Mouse (Mus musculus) hindbrain, embryonic 11.5 days (tissue): ENCODE data around the gene Pitpnm3. TPM values are rescaled to one million over a fixed set of nuclear protein-coding genes. Genes with fewer than 3 reads are reported as not detected.
A peak's percentile ranks its signal among the peaks of the same experiment; 100 is the strongest.

Experiments
- ATAC-seq: fragments of 200-750 bp; cut with Nextera tagmentation; 2 replicates; pipeline ENCODE4 v1.8.0; 2017; ENCODE audit warnings: mild to moderate bottlenecking, moderate TSS enrichment, moderate library complexity; ENCODE audit not compliant: low FRiP score
- DNase-seq: peaks from one replicate; pipeline ENCODE4 v3.0.0-alpha.2; 2015; ENCODE audit warnings: low spot score
- H3K27ac ChIP-seq: fragments of 300-500 bp; sonication (generic); 2 replicates; pipeline ENCODE4 v1.5.1; 2014; ENCODE audit warnings: mild to moderate bottlenecking, low read depth, low read length
- H3K27me3 ChIP-seq: fragments of 300-500 bp; sonication (generic); 2 replicates; pipeline ENCODE4 v1.6.1; 2014; ENCODE audit warnings: mild to moderate bottlenecking, low read length, moderate library complexity, mixed read lengths; ENCODE audit not compliant: control insufficient read depth, insufficient read depth
- H3K36me3 ChIP-seq: fragments of 300-500 bp; sonication (generic); 2 replicates; pipeline ENCODE4 v1.6.1; 2014; ENCODE audit warnings: mild to moderate bottlenecking, low read length, moderate library complexity, mixed read lengths; ENCODE audit not compliant: control insufficient read depth, insufficient read depth
- H3K4me1 ChIP-seq: fragments of 300-500 bp; sonication (generic); replicated peaks from 2 replicates; pipeline ENCODE4 v1.6.1; 2014; ENCODE audit warnings: low read length, mixed read lengths; ENCODE audit not compliant: control insufficient read depth, insufficient read depth
- H3K4me2 ChIP-seq: fragments of 300-500 bp; sonication (generic); replicated peaks from 2 replicates; pipeline ENCODE4 v1.6.1; 2014; ENCODE audit warnings: mild to moderate bottlenecking, low read depth, low read length
- H3K4me3 ChIP-seq: fragments of 300-500 bp; sonication (generic); 2 replicates; pipeline ENCODE4 v1.5.1; 2014; ENCODE audit warnings: low read depth, low read length
- H3K9ac ChIP-seq: fragments of 300-500 bp; sonication (generic); 2 replicates; pipeline ENCODE4 v1.6.1; 2014; ENCODE audit warnings: low read depth, low read length
- H3K9me3 ChIP-seq: fragments of 300-500 bp; sonication (generic); 2 replicates; pipeline ENCODE4 v1.6.1; 2016; ENCODE audit warnings: low read length; ENCODE audit not compliant: control insufficient read depth
- WGBS: fragments of 180-500 bp; shearing (Covaris S2); extraction: QIAGEN DNeasy Blood & Tissue Kit; methylation state at CpG from one replicate; pipeline ENCODE4 v1.1.7; 2014; 5-methylcytosine and 5-hydroxymethylcytosine counted together
- polyA plus RNA-seq: library from polyadenylated mRNA; unstranded; fragments of >200 nt; fragmentation: Nextera tagmentation; extraction: Ambion mirVana; gene quantifications from 2 replicates; pipeline ENCODE4 v1.2.1, GENCODE M21; 2014

Pitpnm3 gene
- polyA plus RNA-seq, 1 experiment from 2014 or later: 0.48 TPM

DNA sequence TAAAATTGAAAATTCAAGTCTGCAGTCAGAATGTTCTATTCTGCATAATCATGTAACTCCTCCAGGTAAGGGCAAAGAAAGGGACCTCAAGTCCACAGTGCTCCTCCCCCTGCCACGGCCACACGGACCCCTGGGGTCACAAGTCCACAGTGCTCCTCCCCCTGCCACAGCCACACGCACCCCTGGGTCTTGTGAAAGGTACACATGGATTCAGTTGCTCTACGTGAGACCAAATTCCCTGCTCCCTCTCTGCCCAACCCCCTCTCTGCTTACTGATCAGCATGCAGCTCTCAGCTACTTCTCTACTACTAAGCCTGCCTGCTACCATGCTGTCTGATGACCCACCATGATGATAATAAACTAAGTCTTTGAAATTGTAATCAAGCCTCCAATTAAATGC is 34.3 kb upstream of the Pitpnm3 start:
- Histone ChIP-seq H3K4me3 (no peak overlapping the region), H3K27me3 (no peaks in the 10 kb centered on the region), H3K4me2 (no peak overlapping the region), H3K9ac (no peak overlapping the region), H3K36me3 (peaks cover 2% of the 10 kb centered on the region; the same call in 1 of the 2 replicates), H3K9me3 (no peaks in the 10 kb centered on the region), H3K4me1 (no peaks in the 10 kb centered on the region), H3K27ac (no peak overlapping the region)
- WGBS: 92% methylated on average over 4 of the region's 4 CpGs
- ATAC-seq: no peak
- DNase-seq: no peak

DNA sequence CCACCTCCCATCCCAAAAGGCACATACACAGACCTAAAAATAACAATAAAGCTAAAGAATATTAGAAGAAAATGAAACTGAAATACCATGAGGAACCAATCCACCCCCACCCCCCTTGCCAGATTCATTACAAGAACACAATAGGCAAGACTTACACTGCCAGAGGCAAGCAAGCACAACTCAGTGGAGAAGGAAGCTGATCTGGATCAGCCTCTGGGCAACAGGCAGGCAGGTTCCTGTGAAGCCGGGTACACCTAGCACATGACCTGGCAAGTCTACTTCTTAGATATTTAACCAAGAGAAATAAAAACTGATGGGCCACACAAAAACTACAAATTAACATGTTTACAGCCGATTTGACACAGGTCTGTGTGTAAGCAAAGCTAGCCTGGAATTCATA is 27.6 kb upstream of the Pitpnm3 start:
- no peak for DNase-seq
- ATAC-seq: no peak
- WGBS: 96% methylated on average over 2 of the region's 2 CpGs
- H3K36me3 ChIP-seq: peaks cover 8% of the 10 kb centered on the region
- no peak overlapping the region for H3K27ac ChIP-seq
- no peak overlapping the region for H3K4me3 ChIP-seq
- no peak overlapping the region for H3K4me2 ChIP-seq
- no peaks in the 10 kb centered on the region for H3K9me3 ChIP-seq
- H3K4me1 ChIP-seq: no peaks in the 10 kb centered on the region
- no peaks in the 10 kb centered on the region for H3K27me3 ChIP-seq
- H3K9ac ChIP-seq: no peak overlapping the region

DNA sequence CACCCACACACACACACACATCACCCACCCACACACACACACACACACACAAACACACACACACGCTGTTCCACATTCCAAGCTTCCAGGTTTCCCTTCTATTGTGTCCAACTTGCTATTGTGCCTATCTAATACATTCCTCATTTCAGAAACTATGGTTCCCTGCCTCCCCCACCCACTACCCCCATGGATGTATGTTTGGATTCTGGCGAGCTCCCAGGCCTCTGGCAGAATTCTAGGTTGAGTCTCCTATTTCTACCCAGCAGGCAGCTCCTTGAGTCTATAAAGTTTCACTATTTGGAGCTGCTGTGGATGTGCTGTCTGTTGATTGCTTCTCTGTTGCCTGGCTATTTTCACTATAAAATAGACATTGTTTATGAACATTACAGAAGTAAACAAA is 21.0 kb upstream of the Pitpnm3 start:
- WGBS: 75% methylated on average over 2 of the region's 2 CpGs
- Histone ChIP-seq H3K4me2 (no peak overlapping the region), H3K36me3 (peaks cover 2% of the 10 kb centered on the region; the same call in 1 of the 2 replicates), H3K4me1 (no peaks in the 10 kb centered on the region), H3K9me3 (no peaks in the 10 kb centered on the region), H3K27me3 (no peaks in the 10 kb centered on the region), H3K4me3 (no peak overlapping the region), H3K9ac (no peak overlapping the region), H3K27ac (no peak overlapping the region)
- no peak for ATAC-seq
- DNase-seq: no peak

DNA sequence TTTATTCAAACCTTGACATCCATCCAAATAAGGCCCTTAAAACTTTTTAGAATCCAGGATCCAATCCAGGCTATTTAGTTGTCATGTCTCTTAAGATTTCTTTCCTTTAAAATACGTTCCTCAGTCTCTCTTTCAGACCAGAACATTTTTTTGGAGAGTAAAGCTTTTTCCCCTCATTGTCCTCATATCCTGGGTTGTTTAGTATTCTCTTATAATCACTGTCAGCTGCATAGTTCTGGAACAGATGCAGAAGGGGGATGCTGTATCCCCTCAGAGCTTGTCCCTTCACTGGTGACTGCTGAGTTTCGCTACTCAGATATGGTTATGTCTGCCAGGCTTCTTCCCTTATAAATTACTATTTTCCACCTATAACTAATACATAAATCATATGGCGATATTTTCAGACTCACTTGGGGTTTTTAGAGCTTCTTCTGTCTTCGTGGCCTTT is 20.4 kb upstream of the Pitpnm3 start:
- DNase-seq (no peak), ATAC-seq (no peak)
- H3K9me3 ChIP-seq: no peaks in the 10 kb centered on the region
- WGBS: 92% methylated on average over 4 of the region's 4 CpGs
- no peak overlapping the region for H3K27ac ChIP-seq
- peaks cover 2% of the 10 kb centered on the region; the same call in 1 of the 2 replicates for H3K36me3 ChIP-seq
- H3K4me1 ChIP-seq: no peaks in the 10 kb centered on the region
- no peak overlapping the region for H3K4me3 ChIP-seq
- no peak overlapping the region for H3K9ac ChIP-seq
- H3K27me3 ChIP-seq: no peaks in the 10 kb centered on the region
- H3K4me2 ChIP-seq: no peak overlapping the region

DNA sequence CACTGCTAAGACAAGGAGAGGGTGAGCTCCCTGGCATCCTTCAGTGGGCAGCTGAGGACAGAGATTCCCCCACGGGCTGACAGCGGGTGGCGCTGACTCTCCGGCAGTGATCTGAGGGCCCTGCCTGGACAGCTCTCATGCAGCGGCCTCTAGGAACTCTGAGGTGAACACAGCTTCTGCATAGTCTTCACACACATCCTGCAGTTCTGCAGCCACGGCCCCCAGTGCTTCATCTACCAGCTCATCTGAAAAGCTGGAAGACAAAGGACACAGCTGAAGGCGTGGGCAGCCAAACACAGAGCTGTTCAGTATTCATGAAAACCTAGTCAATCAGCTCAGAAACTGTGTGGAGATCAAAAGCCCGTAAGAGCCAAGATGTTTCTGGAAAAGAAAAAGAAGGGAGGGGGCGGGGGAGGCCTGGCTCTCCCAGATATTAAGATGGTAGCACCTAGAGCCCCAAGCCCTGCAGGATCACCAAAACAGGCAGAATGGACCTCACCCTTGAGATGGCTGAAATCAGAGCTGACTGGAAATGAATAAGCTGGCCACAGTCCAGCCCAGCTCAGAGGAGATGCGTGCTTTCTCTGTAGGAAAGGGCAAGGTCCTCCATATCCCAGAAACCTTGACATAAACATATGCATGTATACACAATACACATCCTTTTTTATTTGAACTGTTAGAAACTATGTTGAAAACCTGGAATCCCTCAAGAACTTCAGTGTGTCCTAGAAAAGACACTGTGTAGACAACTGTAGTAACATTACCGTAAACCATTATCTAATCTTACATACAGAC is 19.8 kb upstream of the Pitpnm3 start:
- WGBS: 73% methylated on average over 11 of the region's 11 CpGs
- DNase-seq (no peak), ATAC-seq (no peak)
- no peaks in the 10 kb centered on the region for H3K27me3 ChIP-seq
- no peak overlapping the region for H3K9ac ChIP-seq
- H3K9me3 ChIP-seq: no peaks in the 10 kb centered on the region
- H3K4me1 ChIP-seq: no peaks in the 10 kb centered on the region
- H3K4me2 ChIP-seq: no peak overlapping the region
- H3K36me3 ChIP-seq: peaks cover 2% of the 10 kb centered on the region; the same call in 1 of the 2 replicates
- H3K4me3 ChIP-seq: no peak overlapping the region
- no peak overlapping the region for H3K27ac ChIP-seq

DNA sequence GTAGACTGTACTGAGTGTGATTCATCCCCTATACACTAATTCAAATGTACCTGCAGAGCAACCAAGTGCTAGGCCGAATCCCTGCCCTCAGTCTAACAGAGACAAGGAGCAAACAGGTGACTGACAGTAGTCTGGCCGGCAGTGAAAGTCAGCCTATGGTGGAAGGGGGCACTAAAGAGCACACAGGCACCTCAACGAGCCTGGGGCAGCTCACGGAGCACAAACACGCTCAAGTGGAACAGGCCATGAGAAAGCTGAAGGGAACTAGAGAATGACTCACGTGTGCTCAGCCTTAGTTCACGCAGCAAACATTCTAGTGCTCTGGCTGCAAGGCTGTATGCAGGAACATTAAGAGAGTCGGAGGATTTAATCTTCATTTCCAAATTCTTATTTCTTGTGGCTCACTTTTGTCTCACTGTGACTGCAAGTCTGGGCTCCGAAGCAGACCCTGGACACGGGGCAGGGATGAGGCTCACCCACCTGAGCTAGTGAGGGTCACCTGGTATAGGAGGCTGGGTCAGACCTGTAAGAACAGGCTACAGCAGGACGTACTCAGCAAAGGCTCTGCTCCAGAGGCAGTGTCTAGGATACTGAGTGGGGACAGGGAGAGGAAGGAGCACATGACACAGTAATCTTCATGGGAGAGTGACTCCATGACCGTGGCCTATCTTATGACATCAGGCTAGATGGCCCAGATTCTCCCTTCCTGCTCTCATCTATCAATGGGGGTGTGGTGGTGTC is 17.7 kb upstream of the Pitpnm3 start:
- DNase-seq: no peak
- H3K27me3 ChIP-seq: no peaks in the 10 kb centered on the region
- H3K9me3 ChIP-seq: no peaks in the 10 kb centered on the region
- no peak overlapping the region for H3K4me2 ChIP-seq
- no peak for ATAC-seq
- peaks cover 2% of the 10 kb centered on the region; the same call in 1 of the 2 replicates for H3K36me3 ChIP-seq
- H3K9ac ChIP-seq: no peak overlapping the region
- no peak overlapping the region for H3K27ac ChIP-seq
- no peaks in the 10 kb centered on the region for H3K4me1 ChIP-seq
- WGBS: 81% methylated on average over 12 of the region's 12 CpGs
- no peak overlapping the region for H3K4me3 ChIP-seq

DNA sequence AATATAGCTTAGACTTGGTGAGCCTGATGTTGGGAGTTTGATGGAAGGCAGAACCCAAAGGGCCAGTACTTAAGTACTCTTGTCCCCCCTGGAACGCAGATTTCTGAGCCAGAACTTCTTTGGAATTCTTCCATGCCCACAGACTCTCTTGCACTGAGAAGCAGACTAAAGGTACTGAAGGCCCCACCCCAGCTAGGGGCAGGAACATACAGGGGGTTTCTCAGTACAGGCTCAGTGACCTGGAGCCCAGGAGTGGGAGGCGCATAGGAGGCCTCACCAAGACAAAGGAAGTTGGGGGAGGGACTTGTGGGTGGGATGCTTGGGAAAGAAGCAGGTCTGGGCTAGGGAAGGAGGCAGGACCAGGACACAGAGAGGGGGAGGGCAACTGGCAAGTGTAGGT is 15.5 kb upstream of the Pitpnm3 start:
- no peak for ATAC-seq
- H3K4me3 ChIP-seq: no peak overlapping the region
- H3K27ac ChIP-seq: no peak overlapping the region
- H3K9ac ChIP-seq: no peak overlapping the region
- peaks cover 2% of the 10 kb centered on the region; the same call in 1 of the 2 replicates for H3K36me3 ChIP-seq
- H3K4me2 ChIP-seq: no peak overlapping the region
- no peaks in the 10 kb centered on the region for H3K27me3 ChIP-seq
- no peaks in the 10 kb centered on the region for H3K4me1 ChIP-seq
- H3K9me3 ChIP-seq: no peaks in the 10 kb centered on the region
- 61% methylated on average over 2 of the region's 2 CpGs for WGBS
- DNase-seq: no peak

DNA sequence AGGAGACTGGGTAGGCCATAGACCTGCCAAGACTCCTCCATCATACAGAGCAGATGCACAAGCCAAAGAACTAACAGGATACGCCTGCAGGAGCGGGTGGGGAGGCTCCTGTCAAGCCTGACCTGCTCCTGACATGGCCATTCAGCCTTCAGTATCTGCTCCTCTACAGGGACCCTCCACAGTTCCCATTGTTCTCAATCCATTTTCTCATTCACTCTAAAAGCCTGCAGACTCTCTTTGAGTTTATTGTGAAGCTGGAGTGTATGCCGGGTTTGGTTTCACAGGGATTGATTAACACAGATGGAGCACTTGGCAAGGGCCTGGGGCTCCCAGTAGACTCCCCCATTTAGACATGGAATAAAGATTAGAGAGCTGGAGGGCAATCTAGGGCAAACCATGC is 12.3 kb upstream of the Pitpnm3 start:
- no peak for DNase-seq
- Histone ChIP-seq H3K4me1 (peaks cover 2% of the 10 kb centered on the region; the same call in 1 of the 2 replicates), H3K36me3 (no peaks in the 10 kb centered on the region), H3K27ac (no peak overlapping the region), H3K4me2 (no peak overlapping the region), H3K9me3 (no peaks in the 10 kb centered on the region), H3K4me3 (no peak overlapping the region), H3K9ac (no peak overlapping the region), H3K27me3 (no peaks in the 10 kb centered on the region)
- peak; percentile 38; the same call in 1 of the 2 replicates for ATAC-seq
- 30% methylated on average over 3 of the region's 3 CpGs for WGBS
